Comparison of ENCODE assay signal across 28 mouse cellular contexts in genomic region chr7:140848591-140848990, GRCm38 (mm10). TPM values are rescaled to one million over a fixed set of nuclear protein-coding genes. Genes with fewer than 3 reads are reported as not detected.
DNase-seq lines count a peak whose midpoint lies in the region; ATAC-seq and TF ChIP-seq lines count a peak whose summit lies in the region.
"Had no signal": no experiment of that assay in that cellular context is flagged by ENCODE, and none has a peak within 500 bp of the region (broad histone marks: within the 10 kb centered on the region; RNA-seq: fewer than 3 reads in every experiment).

No protein-coding gene starts in this region.

- TF ChIP-seq CTCF in hindbrain, postnatal 0 days (IDR thresholded peaks at IDR 0.05; ENCODE audit: low read depth), result no peak
- TF ChIP-seq CTCF in testis, adult 2 months (IDR thresholded peaks at IDR 0.05; ENCODE audit: control insufficient read depth, insufficient read depth, insufficient replicate concordance, low read depth, low read length), result no peak

- 85% methylated on average over 10 of the region's 10 CpGs for WGBS in hindbrain, postnatal 0 days
- 95% methylated on average over 10 of the region's 10 CpGs for WGBS in hindbrain, embryonic 16.5 days

- no peaks in the 10 kb centered on the region for H3K4me1 ChIP-seq in hindbrain, postnatal 0 days (ENCODE audit: insufficient read depth, low read length)
- no peaks in the 10 kb centered on the region for H3K4me1 ChIP-seq in hindbrain, embryonic 16.5 days (ENCODE audit: control insufficient read depth, insufficient read depth, low read depth, low read length)
- peaks cover 3% of the 10 kb centered on the region; the same call in 1 of the 2 replicates for H3K4me1 ChIP-seq in testis, adult 2 months (ENCODE audit: control insufficient read depth, insufficient read depth, low read length)

- no peak overlapping the region for H3K4me2 ChIP-seq in hindbrain, postnatal 0 days (ENCODE audit: low read depth, low read length)
- H3K4me2 ChIP-seq in hindbrain, embryonic 16.5 days (ENCODE audit: low read length), result no peak overlapping the region
- H3K4me2 ChIP-seq: embryonic facial prominence, embryonic 13.5 days; embryonic facial prominence, embryonic 15.5 days; forebrain, embryonic 12.5 days had no signal

- no peak overlapping the region for H3K27ac ChIP-seq in hindbrain, postnatal 0 days
- no peak overlapping the region for H3K27ac ChIP-seq in hindbrain, embryonic 16.5 days (ENCODE audit: low read depth, low read length)
- no peak overlapping the region for H3K27ac ChIP-seq in testis, adult 2 months (ENCODE audit: control insufficient read depth, insufficient read depth, low read depth, low read length)
- H3K27ac ChIP-seq: embryonic facial prominence, embryonic 13.5 days; embryonic facial prominence, embryonic 15.5 days; forebrain, embryonic 10.5 days; forebrain, embryonic 12.5 days had no signal

- TF ChIP-seq POLR2A in testis, adult 2 months (IDR thresholded peaks at IDR 0.05; ENCODE audit: control insufficient read depth, low read depth, low read length), result no peak

- H3K27me3 ChIP-seq in hindbrain, postnatal 0 days (ENCODE audit: insufficient read depth, low read length), result no peaks in the 10 kb centered on the region
- 0 out of 2 replicates have a peak, but pooled peaks cover 3% of the 10 kb centered on the region for H3K27me3 ChIP-seq in hindbrain, embryonic 16.5 days (replicated peaks; ENCODE audit: control insufficient read depth, insufficient read depth, low read length)
- no peaks in the 10 kb centered on the region for H3K27me3 ChIP-seq in testis, adult 2 months (ENCODE audit: control insufficient read depth, insufficient read depth, low read length)

- H3K4me3 ChIP-seq in hindbrain, postnatal 0 days (ENCODE audit: low read length), result no peak overlapping the region
- no peak overlapping the region for H3K4me3 ChIP-seq in hindbrain, embryonic 16.5 days (ENCODE audit: low read length)
- H3K4me3 ChIP-seq in testis, adult 2 months (ENCODE audit: control insufficient read depth, low read depth, low read length), result peak overlapping the region; percentile 74
- H3K4me3 ChIP-seq: embryonic facial prominence, embryonic 13.5 days; embryonic facial prominence, embryonic 15.5 days; erythroblast, embryonic 14.5 days; forebrain, embryonic 10.5 days; forebrain, embryonic 12.5 days had no signal

- peaks cover 21% of the 10 kb centered on the region; the same call in 1 of the 2 replicates for H3K36me3 ChIP-seq in hindbrain, postnatal 0 days (ENCODE audit: insufficient read depth, low read length)
- peaks cover 18% of the 10 kb centered on the region for H3K36me3 ChIP-seq in hindbrain, embryonic 16.5 days (ENCODE audit: control insufficient read depth, insufficient read depth, low read length)
- no peaks in the 10 kb centered on the region for H3K36me3 ChIP-seq in testis, adult 2 months (ENCODE audit: control insufficient read depth, insufficient read depth, low read length)

- DNase-seq in hindbrain, postnatal 0 days (ENCODE audit: low spot score), result no peak
- peak; percentile 2 for DNase-seq in ovary, postnatal 36 days (ENCODE audit: low spot score)
- DNase-seq in ovary, postnatal 14 days (ENCODE audit: low spot score), result no peak
- no peak for DNase-seq in testis, postnatal 14 days (ENCODE audit: low spot score)
- DNase-seq: cerebellum, adult 11 months; cerebellum, adult 18-20 months; cerebellum, adult 8-10 months; cerebellum, adult 9-11 months; cerebellum, postnatal 14 days; cerebellum, postnatal 36 days; embryo, embryonic 11 days had no signal

- no peak for ATAC-seq in hindbrain, postnatal 0 days
- no peak for ATAC-seq in hindbrain, embryonic 16.5 days
- ATAC-seq: forebrain, embryonic 14.5 days had no signal

- 0 out of 2 replicates have a peak overlapping the region, but pooled peaks have one; percentile 13 for H3K9ac ChIP-seq in hindbrain, postnatal 0 days (replicated peaks; ENCODE audit: low read length)
- no peak overlapping the region for H3K9ac ChIP-seq in hindbrain, embryonic 16.5 days (ENCODE audit: low read depth, low read length)
- H3K9ac ChIP-seq: embryonic facial prominence, embryonic 13.5 days; embryonic facial prominence, embryonic 15.5 days; forebrain, embryonic 12.5 days had no signal

- H3K9me3 ChIP-seq in hindbrain, postnatal 0 days (ENCODE audit: low read length), result no peaks in the 10 kb centered on the region
- no peaks in the 10 kb centered on the region for H3K9me3 ChIP-seq in hindbrain, embryonic 16.5 days (ENCODE audit: control insufficient read depth, low read length)
- H3K9me3 ChIP-seq: embryonic facial prominence, embryonic 13.5 days; embryonic facial prominence, embryonic 15.5 days; forebrain, embryonic 10.5 days; forebrain, embryonic 12.5 days had no signal

RNA-seq across cellular contexts. Expression of gene Odf3, which starts 1.0 kb away (rescaled TPM):
- total RNA-seq in hindbrain, postnatal 0 days (2014; rRNA removed), result 0.18 and 0.42 TPM in 2 replicates
- 0.19 and 0.43 TPM in 2 replicates for polyA plus RNA-seq in hindbrain, postnatal 0 days (2015; fragmentation: Nextera tagmentation; extraction: Ambion mirVana)
- 0.21 and 0.29 TPM in 2 replicates for polyA plus RNA-seq in hindbrain, embryonic 16.5 days (2015; fragmentation: Nextera tagmentation; extraction: Ambion mirVana)
- 539 and 573 TPM in 2 replicates for polyA plus RNA-seq in testis, adult 2 months (2012; rRNA removed)
- total RNA-seq: adrenal gland, postnatal 25 days; common myeloid progenitor, adult 5-6 weeks; ES-E14; MEL had no signal
- polyA plus RNA-seq: embryonic facial prominence, embryonic 11.5 days; erythroblast, embryonic 14.5 days; forebrain, embryonic 10.5 days; forebrain, embryonic 14.5 days had no signal

RNA-seq across cellular contexts. Expression of gene Scgb1c1, which starts 3.2 kb away (rescaled TPM):
- total RNA-seq in hindbrain, postnatal 0 days (2014; rRNA removed), result not detected in 2 replicates
- 0.61 TPM in 1 of 2 replicates, not detected in the other for polyA plus RNA-seq in hindbrain, postnatal 0 days (2015; fragmentation: Nextera tagmentation; extraction: Ambion mirVana)
- polyA plus RNA-seq in hindbrain, embryonic 16.5 days (2015; fragmentation: Nextera tagmentation; extraction: Ambion mirVana), result not detected in 2 replicates
- polyA plus RNA-seq in testis, adult 2 months (2012; rRNA removed), result not detected in 2 replicates
- total RNA-seq: adrenal gland, adult 2 months; adrenal gland, postnatal 25 days; adrenal gland, postnatal 4 days; common myeloid progenitor, adult 5-6 weeks; ES-E14; MEL had no signal
- polyA plus RNA-seq: adrenal gland, adult 2 months; brain, embryonic 14.5 days; C2C12; embryonic facial prominence, embryonic 11.5 days; embryonic facial prominence, embryonic 13.5 days; erythroblast, embryonic 14.5 days; forebrain, embryonic 10.5 days; forebrain, embryonic 12.5 days; forebrain, embryonic 14.5 days had no signal

RNA-seq across cellular contexts. Expression of gene Gm45785, which starts 7.5 kb away (rescaled TPM):
- total RNA-seq in hindbrain, postnatal 0 days (2014; rRNA removed), result 0.47 and 1.9 TPM in 2 replicates
- not detected in 2 replicates for polyA plus RNA-seq in hindbrain, postnatal 0 days (2015; fragmentation: Nextera tagmentation; extraction: Ambion mirVana)
- 0.19 TPM in 1 of 2 replicates, not detected in the other for polyA plus RNA-seq in hindbrain, embryonic 16.5 days (2015; fragmentation: Nextera tagmentation; extraction: Ambion mirVana)
- polyA plus RNA-seq in testis, adult 2 months (2012; rRNA removed), result not detected in 2 replicates
- total RNA-seq: adrenal gland, adult 2 months; MEL had no signal
- polyA plus RNA-seq: C2C12; embryonic facial prominence, embryonic 11.5 days; embryonic facial prominence, embryonic 13.5 days; embryonic facial prominence, embryonic 15.5 days; erythroblast, embryonic 14.5 days; forebrain, embryonic 10.5 days; forebrain, embryonic 12.5 days; forebrain, embryonic 14.5 days had no signal

RNA-seq across cellular contexts. Expression of gene Ric8a, which starts 8.2 kb away (rescaled TPM):
- 91.8 and 117 TPM in 2 replicates for total RNA-seq in hindbrain, postnatal 0 days (2014; rRNA removed)
- polyA plus RNA-seq in hindbrain, postnatal 0 days (2015; fragmentation: Nextera tagmentation; extraction: Ambion mirVana), result 85.8 and 89.9 TPM in 2 replicates
- 110 and 112 TPM in 2 replicates for polyA plus RNA-seq in hindbrain, embryonic 16.5 days (2015; fragmentation: Nextera tagmentation; extraction: Ambion mirVana)
- 33.7 and 34.5 TPM in 2 replicates for polyA plus RNA-seq in testis, adult 2 months (2012; rRNA removed)

RNA-seq across cellular contexts. Expression of gene Bet1l, which starts 8.8 kb away (rescaled TPM):
- 17.8 and 18.9 TPM in 2 replicates for total RNA-seq in hindbrain, postnatal 0 days (2014; rRNA removed)
- polyA plus RNA-seq in hindbrain, postnatal 0 days (2015; fragmentation: Nextera tagmentation; extraction: Ambion mirVana), result 47.1 and 52.6 TPM in 2 replicates
- polyA plus RNA-seq in hindbrain, embryonic 16.5 days (2015; fragmentation: Nextera tagmentation; extraction: Ambion mirVana), result 37.5 and 47.5 TPM in 2 replicates
- 20.8 and 22.9 TPM in 2 replicates for polyA plus RNA-seq in testis, adult 2 months (2012; rRNA removed)

Comparison
In these comparisons a context has a peak if more than half of its experiments do, and no peak if none do; other contexts are left out.
1. RNA of gene Odf3, which starts 1.0 kb away (polyA plus RNA-seq): 539 to 573 TPM in testis, adult 2 months; 0.19 to 0.43 TPM in hindbrain, postnatal 0 days and 0.21 to 0.29 TPM in hindbrain, embryonic 16.5 days; every median in the first group is over 100 times any median in the second.